Mouse (Mus musculus) cerebellum, postnatal 25 days (tissue): ENCODE measurements at regions not wholly inside any gene's neighbourhood (a gene's known extent, or its start where the extent isn't known, plus 50 kb on each side); places are given as distances from the start of the nearest gene placed in this dataset.

Experiments used
- DNase-seq, 2 experiments: peaks; one replicate each; pipeline ENCODE4 v3.0.0; 2021; ENCODE audit warnings: mixed read lengths in 2 of 2

GRCm38 (mm10) chr8:92522519-92522918, 151.6 kb upstream of the Irx6 start:
- DNase-seq = no peak

DNA sequence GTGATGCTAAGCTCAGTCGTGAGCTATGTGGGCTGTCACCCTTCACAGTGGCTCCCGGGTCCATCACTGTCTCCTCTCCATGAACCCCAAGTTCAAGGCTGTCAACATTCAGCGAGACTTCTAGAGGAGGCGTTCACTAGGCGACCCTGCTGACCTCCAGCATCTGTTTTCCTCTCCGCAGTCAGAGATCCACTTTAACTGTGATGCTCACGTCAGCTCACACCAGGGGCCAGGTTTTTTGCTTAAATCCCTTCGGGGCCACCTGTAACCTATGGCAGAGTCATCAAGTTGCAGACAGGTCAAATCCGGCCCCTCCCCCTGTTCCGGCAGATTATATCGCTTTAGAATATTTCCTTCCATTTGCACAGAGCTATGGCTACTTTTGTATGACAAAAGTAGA, 144.3 kb upstream of the Irx6 start:
- no peak for DNase-seq

GRCm38 (mm10) chr8:92540636-92541035, 133.5 kb upstream of the Irx6 start:
- DNase-seq = no peak

GRCm38 (mm10) chr8:92545347-92546059, 128.6 kb upstream of the Irx6 start:
- peak in 1 of 2 experiments; percentile 3 for DNase-seq

DNA sequence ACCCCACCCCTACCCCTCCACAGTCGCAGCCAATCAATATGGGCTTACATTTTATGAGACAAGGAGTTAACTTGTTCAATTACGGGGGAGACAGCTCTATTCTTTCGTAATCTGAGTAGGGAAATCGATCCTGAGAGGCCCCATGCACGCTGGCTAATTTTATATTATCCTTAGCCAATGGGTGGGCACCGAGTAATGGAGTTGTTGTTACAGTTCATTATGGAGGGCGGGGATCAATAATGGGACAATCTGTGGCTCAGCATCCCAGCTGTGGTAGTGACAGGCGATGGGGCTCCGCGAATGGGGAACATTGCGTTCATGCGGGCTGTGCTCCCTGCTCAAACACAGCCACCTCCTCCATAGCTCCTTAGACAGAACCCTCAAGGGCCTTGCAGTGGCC, 118.9 kb upstream of the Irx6 start:
- no peak for DNase-seq

DNA sequence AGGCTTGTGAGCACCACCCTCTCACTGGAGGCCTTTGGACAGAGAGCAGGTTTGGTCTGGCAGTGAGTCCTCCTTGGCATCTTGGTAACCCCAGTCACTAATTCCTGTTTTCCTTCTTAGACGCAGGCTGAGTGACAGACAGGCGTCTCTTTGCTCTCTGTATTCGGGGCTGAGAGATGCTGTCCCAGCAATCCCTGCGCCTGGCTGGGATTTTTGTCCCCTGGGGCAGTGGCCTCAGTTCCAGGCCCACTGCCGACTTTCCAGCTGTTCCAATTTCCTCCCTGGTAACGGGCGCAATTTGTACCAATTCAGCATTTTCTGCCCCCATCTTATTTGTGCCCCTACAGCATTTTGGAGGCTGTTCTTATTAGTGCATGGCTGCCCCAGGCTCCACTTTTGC, 118.5 kb upstream of the Irx6 start:
- DNase-seq = peak; percentile 16 to 17

DNA sequence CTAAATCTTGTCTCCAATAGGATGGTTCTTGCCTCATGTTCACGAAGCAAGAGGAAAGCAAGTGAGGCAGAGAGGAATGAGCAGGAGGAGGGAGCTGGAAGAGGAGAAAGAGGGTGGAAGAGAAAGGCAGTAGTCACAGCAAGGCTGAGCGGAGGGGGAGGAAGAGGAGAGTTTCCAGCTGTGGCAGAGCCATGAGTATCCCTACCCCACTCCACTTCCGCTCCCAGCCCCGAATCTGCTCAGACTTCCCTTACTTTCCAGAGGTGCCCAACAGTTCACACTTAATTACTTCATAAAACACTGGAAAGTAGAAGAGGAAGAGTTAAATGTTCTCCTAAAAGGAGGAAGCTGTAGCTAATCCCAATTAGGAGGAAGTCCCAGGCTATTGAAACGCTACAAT, 111.6 kb upstream of the Irx6 start:
- no peak for DNase-seq

- no peak for DNase-seq
Observed at GRCm38 (mm10) chr8:92562962-92563361, 111.1 kb upstream of the Irx6 start.

- DNase-seq = no peak
Observed at GRCm38 (mm10) chr8:92569650-92570049, 104.4 kb upstream of the Irx6 start.

DNA sequence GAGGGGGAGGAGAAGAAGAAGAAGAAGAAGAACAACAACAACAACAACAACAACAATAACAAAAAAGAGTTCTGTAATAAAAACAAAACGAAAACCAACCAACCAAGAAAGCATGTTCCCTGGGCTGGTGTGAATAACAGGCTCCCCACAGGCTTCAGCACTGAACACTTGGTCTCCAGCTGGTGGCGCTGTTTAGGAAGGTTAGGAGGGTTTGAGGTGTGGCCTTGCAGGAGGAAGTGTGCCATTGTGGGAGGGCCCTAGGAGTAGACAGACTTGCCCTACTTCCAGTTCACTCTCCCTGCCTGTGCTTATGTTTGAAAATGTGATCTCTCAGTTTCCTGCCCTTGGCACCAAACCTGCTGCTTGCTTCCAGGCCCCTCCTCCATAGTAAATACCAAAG, 94.6 kb upstream of the Irx6 start:
- DNase-seq = no peak

GRCm38 (mm10) chr8:92581051-92581450, 93.0 kb upstream of the Irx6 start:
- DNase-seq = no peak

- DNase-seq = no peak
Observed at GRCm38 (mm10) chr8:92600766-92601165, 73.3 kb upstream of the Irx6 start.

DNA sequence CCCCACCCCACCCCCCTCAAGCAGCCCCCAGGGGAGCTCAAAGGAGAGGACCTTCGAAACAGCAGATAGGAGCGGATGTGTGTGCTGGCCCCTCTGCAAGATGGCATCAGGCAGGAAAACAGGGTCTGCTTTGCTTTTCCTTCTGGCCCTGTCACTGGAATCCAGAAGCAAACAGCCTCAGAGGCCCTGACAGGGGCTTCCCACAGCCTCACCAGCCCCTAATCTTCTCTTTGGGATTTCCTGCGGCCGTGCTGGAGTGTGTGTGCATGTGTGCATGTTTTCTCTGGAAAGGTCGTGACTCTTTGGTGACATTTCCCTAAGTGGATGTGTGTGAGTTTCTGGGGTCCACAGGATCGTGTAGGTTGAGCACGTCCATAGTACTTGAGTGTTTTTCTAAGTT, 71.1 kb upstream of the Irx6 start:
- no peak for DNase-seq

DNA sequence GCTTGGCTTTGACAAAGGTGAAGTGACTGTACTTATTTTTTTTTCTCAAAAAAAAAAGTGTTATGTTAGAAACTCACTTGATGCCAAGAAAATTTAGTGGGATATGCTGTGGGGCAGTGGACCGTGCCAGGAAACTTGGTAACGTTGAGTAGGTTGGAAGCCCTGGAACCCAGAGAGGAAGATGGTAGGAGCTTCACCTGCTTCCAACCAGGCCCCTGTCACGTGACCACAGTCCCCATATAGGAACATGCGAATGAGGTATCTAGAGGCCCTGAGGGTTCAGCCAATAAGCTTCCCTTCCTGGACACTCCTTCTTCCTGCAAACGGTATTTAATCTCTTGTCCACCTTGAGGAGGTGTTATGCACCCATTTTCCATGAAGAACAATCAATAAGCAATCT, 68.5 kb upstream of the Irx6 start:
- DNase-seq = no peak

DNA sequence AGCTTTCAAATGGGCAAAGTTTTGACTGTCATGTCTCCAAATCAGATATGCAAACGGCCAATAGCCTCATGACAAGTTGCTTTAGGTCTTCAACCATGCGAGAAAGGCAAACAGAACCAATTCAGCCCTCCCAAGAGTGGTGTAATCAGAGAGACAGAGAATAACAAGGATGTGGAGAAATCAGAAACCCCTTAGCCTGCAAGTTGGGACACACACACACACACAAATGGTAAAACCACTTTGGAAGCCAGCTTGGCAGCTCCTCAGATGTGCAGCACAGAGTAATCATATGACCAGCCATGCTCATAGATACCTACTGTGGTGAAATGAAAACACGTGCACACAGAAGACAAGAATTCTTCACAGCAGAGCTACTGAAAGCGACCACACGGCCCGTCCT, 66.5 kb upstream of the Irx6 start:
- DNase-seq = no peak

- DNase-seq = no peak
Observed at GRCm38 (mm10) chr8:92609908-92610307, 64.2 kb upstream of the Irx6 start.

DNA sequence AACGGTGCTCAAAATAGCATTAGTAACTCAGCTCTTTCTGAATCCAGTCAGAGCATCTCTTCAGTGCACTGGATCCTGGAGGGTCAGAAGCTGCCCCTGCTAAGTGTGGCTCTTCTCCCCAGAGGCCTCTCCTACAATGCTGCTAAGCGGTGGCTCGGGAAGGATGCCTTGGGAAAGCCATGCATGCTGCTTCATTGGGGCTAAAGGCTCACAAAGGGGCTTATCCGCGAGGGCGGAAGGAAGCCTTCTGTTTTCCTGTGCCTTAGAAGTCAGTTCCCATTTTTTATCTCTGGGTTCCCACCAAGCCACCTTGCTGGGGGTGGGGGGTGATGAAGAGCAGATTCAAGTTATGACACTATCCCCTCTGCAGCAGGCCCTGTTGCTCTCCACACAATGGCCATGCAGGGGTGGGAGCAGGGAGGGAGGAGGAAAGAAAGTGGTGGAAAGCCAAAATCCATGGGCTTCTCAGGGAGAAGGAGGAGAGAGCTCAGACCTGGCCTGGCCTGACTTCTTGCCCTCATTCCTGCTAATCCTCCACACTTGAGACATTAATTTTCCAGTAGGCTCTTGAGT, 63.5 kb upstream of the Irx6 start:
- no peak for DNase-seq

DNA sequence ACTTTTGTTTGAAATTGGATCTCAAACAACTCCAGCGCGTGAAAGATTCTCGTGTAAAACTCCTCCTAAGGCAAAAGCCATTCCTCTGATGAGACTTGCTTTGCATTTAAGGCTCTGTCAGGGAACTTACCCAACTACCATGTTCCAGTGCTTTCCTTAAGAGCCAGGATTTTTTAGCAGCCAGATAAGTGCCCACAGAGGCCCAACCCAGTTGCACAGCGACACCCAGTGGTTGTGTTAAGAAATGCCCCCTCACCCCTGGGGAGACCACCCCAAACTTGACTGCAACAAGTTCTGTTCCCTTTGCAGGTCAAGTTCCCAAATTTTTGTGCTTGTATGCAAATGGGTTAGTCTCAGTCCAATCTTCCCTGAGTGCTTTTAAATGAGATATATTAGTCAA, 60.6 kb upstream of the Irx6 start:
- peak in 1 of 2 experiments; percentile 16 for DNase-seq

DNA sequence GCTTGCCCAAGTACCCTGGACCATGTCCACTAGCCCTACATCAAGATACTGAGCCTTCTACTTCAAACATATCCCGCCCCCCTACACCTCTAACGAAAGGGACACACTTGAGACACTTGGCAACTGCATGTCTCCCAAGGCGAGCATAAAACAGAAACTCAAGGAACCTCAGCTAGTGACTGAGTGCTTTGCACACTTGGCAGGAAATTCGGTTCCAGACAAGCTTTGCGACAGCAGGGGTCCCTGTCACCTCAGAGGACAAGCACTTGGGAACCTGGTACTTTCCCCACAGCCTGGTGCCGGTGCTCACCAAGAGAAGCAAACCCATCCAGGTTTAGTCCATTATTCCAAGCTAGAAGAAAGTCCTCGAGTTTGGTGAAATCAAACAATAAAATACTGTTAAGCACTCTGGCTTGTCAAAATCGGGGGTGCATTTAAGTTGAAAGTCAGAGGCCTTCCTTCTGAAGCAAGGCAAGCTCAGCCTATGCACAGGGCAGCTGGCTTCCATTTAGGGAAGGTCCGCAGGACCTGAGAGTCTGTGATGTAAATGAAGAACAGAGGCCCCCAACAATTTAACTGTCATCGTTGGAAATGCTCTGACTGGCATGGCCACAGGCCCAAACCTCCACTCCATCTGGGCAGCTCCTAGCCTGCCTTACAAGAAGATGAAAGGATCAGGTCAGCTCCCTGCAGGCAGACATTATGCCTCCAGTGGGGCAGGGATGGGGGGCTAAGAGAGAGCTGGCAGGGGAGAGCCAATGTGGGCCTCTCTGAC, 57.6 kb upstream of the Irx6 start:
- peak in 1 of 2 experiments; percentile 11 for DNase-seq

GRCm38 (mm10) chr8:92618281-92618680, 55.8 kb upstream of the Irx6 start:
- DNase-seq = peak; percentile 14 to 24
